8 mouse cellular contexts compared by ENCODE assay signal in the genomic region with DNA sequence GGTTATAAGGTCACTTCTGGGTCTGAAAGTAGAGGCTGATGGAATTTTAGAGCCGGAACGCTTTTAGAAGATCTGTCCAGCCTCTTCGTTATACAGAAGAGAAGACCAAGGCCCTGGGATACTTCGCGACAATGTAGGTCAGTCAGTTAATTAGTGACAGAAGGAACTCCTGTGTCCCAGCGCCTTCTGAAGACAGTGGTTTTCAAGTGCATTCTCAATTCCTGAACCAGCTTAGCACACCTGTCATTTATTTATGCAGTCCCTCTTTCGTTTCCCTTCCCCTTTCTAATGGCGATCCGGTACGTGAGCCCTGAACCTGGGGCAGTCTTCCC.
DNase-seq lines count a peak whose midpoint lies in the region; ATAC-seq and TF ChIP-seq lines count a peak whose summit lies in the region.

No protein-coding gene starts in this region.

- no peaks in the 10 kb centered on the region for H3K36me3 ChIP-seq in thymus, adult 2 months (ENCODE audit: control insufficient read depth, insufficient read depth, low read length)
- H3K36me3 ChIP-seq in liver, embryonic 11.5 days (ENCODE audit: control insufficient read depth, insufficient read depth, low read length): no peaks in the 10 kb centered on the region
- no peaks in the 10 kb centered on the region for H3K36me3 ChIP-seq in stomach, postnatal 0 days (ENCODE audit: control insufficient read depth, insufficient read depth, low read length)

- TF ChIP-seq EP300 in stomach, postnatal 0 days (optimal IDR thresholded peaks at IDR 0.05): no peak

- H3K4me1 ChIP-seq in thymus, adult 2 months (replicated peaks; ENCODE audit: control insufficient read depth, insufficient read depth, low read length): no peaks in the 10 kb centered on the region
- H3K4me1 ChIP-seq in liver, embryonic 11.5 days (replicated peaks; ENCODE audit: control insufficient read depth, insufficient read depth, low read length): no peaks in the 10 kb centered on the region; the same call in 1 of the 2 replicates
- no peaks in the 10 kb centered on the region for H3K4me1 ChIP-seq in stomach, postnatal 0 days (replicated peaks; ENCODE audit: control insufficient read depth, insufficient read depth)

- no peaks in the 10 kb centered on the region for H3K9me3 ChIP-seq in liver, embryonic 11.5 days (ENCODE audit: control insufficient read depth, low read length)
- no peaks in the 10 kb centered on the region for H3K9me3 ChIP-seq in stomach, postnatal 0 days (ENCODE audit: control insufficient read depth, low read length)

- H3K27me3 ChIP-seq in thymus, adult 2 months (ENCODE audit: control insufficient read depth, insufficient read depth, low read length): no peaks in the 10 kb centered on the region
- H3K27me3 ChIP-seq in liver, embryonic 11.5 days (replicated peaks; ENCODE audit: control insufficient read depth, insufficient read depth, low read length): no peaks in the 10 kb centered on the region
- no peaks in the 10 kb centered on the region for H3K27me3 ChIP-seq in stomach, postnatal 0 days (ENCODE audit: control insufficient read depth, insufficient read depth, low read length)

- no peak for TF ChIP-seq POLR2A in thymus, adult 2 months (IDR thresholded peaks at IDR 0.05; ENCODE audit: control insufficient read depth, extremely low read depth, insufficient read depth, low read length, poor library complexity)

- no peak overlapping the region for H3K27ac ChIP-seq in thymus, adult 2 months (ENCODE audit: control insufficient read depth, insufficient read depth, low read length)
- H3K27ac ChIP-seq in liver, embryonic 11.5 days (ENCODE audit: low read depth, low read length): peak overlapping the region; percentile 78; the same call in 1 of the 2 replicates
- peak overlapping the region; percentile 94 for H3K27ac ChIP-seq in stomach, postnatal 0 days (replicated peaks)

- H3K4me3 ChIP-seq in thymus, adult 2 months (ENCODE audit: control insufficient read depth, insufficient read depth, low read length): peak overlapping the region; percentile 64
- H3K4me3 ChIP-seq in liver, embryonic 11.5 days (ENCODE audit: low read depth, low read length): peak overlapping the region; percentile 80
- H3K4me3 ChIP-seq in stomach, postnatal 0 days (ENCODE audit: low read depth, low read length): peak overlapping the region; percentile 84

- no peak for ATAC-seq in liver, embryonic 11.5 days (replicated peaks; ENCODE audit: low FRiP score)
- ATAC-seq in stomach, postnatal 0 days (ENCODE audit: low FRiP score, low TSS enrichment): no peak

- H3K4me2 ChIP-seq in liver, embryonic 11.5 days: peak overlapping the region; percentile 98
- peak overlapping the region; percentile 94 for H3K4me2 ChIP-seq in stomach, postnatal 0 days (replicated peaks; ENCODE audit: low read depth)

- no peak for TF ChIP-seq CTCF in thymus, adult 2 months (IDR thresholded peaks at IDR 0.05; ENCODE audit: borderline replicate concordance, control insufficient read depth, extremely low read depth, insufficient read depth, low read length, poor library complexity)
- no peak for TF ChIP-seq CTCF in stomach, postnatal 0 days (IDR thresholded peaks at IDR 0.05; ENCODE audit: low read depth)

- WGBS in thymus, adult 2 months: 31% methylated on average over 10 of the region's 10 CpGs
- 26% methylated on average over 10 of the region's 10 CpGs for WGBS in liver, embryonic 11.5 days
- 26% methylated on average over 10 of the region's 10 CpGs for WGBS in stomach, postnatal 0 days

- peak overlapping the region; percentile 85 for H3K9ac ChIP-seq in liver, embryonic 11.5 days (ENCODE audit: low read depth, low read length)
- H3K9ac ChIP-seq in stomach, postnatal 0 days (ENCODE audit: low read length): peak overlapping the region; percentile 84

- peak; percentile 13 for DNase-seq in embryo, embryonic 10 days (ENCODE audit: low spot score)
- no peak for DNase-seq in embryo, embryonic 11 days
- DNase-seq in thymus, adult 2 months: no peak
- DNase-seq in thymus, postnatal 36 days: no peak
- DNase-seq in liver, embryonic 11.5 days (ENCODE audit: low spot score): no peak
- DNase-seq in stomach, postnatal 0 days (ENCODE audit: low spot score): no peak
- no peak for DNase-seq in urinary bladder, adult 2 months (ENCODE audit: low spot score)
- DNase-seq in spleen, postnatal 36 days (ENCODE audit: low spot score in 2 of 2): no peak
